Mouse (Mus musculus) lung, embryonic 14.5 days (tissue): ENCODE measurements at regions not wholly inside any gene's neighbourhood (a gene's known extent, or its start where the extent isn't known, plus 50 kb on each side); places are given as distances from the start of the nearest gene placed in this dataset.

ENCODE experiments used
- ATAC-seq: fragments of 200-750 bp; cut with Nextera tagmentation; 2 replicates; pipeline ENCODE4 v1.8.0; 2017; ENCODE audit warnings: mild to moderate bottlenecking, moderate TSS enrichment, moderate library complexity; ENCODE audit not compliant: insufficient read depth
- DNase-seq: peaks from one replicate; pipeline ENCODE4 v3.0.0-alpha.2; 2015
- H3K27ac ChIP-seq: fragments of 300-500 bp; sonication (generic); 2 replicates; pipeline ENCODE4 v1.5.1; 2014; ENCODE audit warnings: low read depth, mild to moderate bottlenecking, moderate library complexity
- H3K27me3 ChIP-seq: fragments of 300-500 bp; sonication (generic); 2 replicates; pipeline ENCODE4 v1.6.1; 2014; ENCODE audit warnings: low read length, control low read depth; ENCODE audit not compliant: insufficient read depth
- H3K36me3 ChIP-seq: fragments of 300-500 bp; sonication (generic); 2 replicates; pipeline ENCODE4 v1.6.1; 2014; ENCODE audit warnings: control low read depth; ENCODE audit not compliant: insufficient read depth
- H3K4me1 ChIP-seq: fragments of 300-500 bp; sonication (generic); 2 replicates; pipeline ENCODE4 v1.6.1; 2014; ENCODE audit warnings: antibody characterized with exemption, control low read depth; ENCODE audit not compliant: insufficient read depth
- H3K4me2 ChIP-seq: fragments of 300-500 bp; sonication (generic); 2 replicates; pipeline ENCODE4 v1.6.1; 2014; ENCODE audit warnings: mild to moderate bottlenecking
- H3K4me3 ChIP-seq: fragments of 300-500 bp; sonication (generic); 2 replicates; pipeline ENCODE4 v1.5.1; 2014; ENCODE audit warnings: low read depth, low read length
- H3K9ac ChIP-seq: fragments of 300-500 bp; sonication (generic); 2 replicates; pipeline ENCODE4 v1.6.1; 2014
- H3K9me3 ChIP-seq: fragments of 300-500 bp; sonication (generic); 2 replicates; pipeline ENCODE4 v1.6.1; 2016; ENCODE audit warnings: low read depth, low read length, control low read depth
- CTCF ChIP-seq: IDR thresholded peaks from 2 replicates; pipeline ENCODE4 v1.5.1; 2016; ENCODE audit warnings: antibody characterized with exemption, low read depth
- WGBS: fragments of 180-500 bp; shearing (Covaris S2); extraction: QIAGEN DNeasy Blood & Tissue Kit; methylation state at CpG from one replicate; pipeline ENCODE4 v1.1.7; 2014; 5-methylcytosine and 5-hydroxymethylcytosine counted together

GRCm38 (mm10) chr2:9401461-9401860, 479.6 kb upstream of the 4930412O13Rik start:
- H3K4me2 ChIP-seq = no peak overlapping the region
- no peaks in the 10 kb centered on the region for H3K36me3 ChIP-seq
- no peak for DNase-seq
- H3K27me3 ChIP-seq = no peaks in the 10 kb centered on the region
- no peaks in the 10 kb centered on the region for H3K4me1 ChIP-seq
- 59% methylated on average over 7 of the region's 7 CpGs for WGBS
- no peaks in the 10 kb centered on the region for H3K9me3 ChIP-seq
- H3K27ac ChIP-seq = no peak overlapping the region
- H3K9ac ChIP-seq = no peak overlapping the region
- TF ChIP-seq CTCF = no peak
- H3K4me3 ChIP-seq = no peak overlapping the region
- ATAC-seq = no peak

- Histone ChIP-seq H3K9ac (no peak overlapping the region), H3K27me3 (no peaks in the 10 kb centered on the region), H3K4me2 (no peak overlapping the region), H3K27ac (no peak overlapping the region), H3K4me1 (no peaks in the 10 kb centered on the region), H3K9me3 (no peaks in the 10 kb centered on the region), H3K4me3 (no peak overlapping the region), H3K36me3 (no peaks in the 10 kb centered on the region)
- DNase-seq (no peak), ATAC-seq (no peak)
- TF ChIP-seq CTCF = no peak
- WGBS = 75% methylated on average over 2 of the region's 2 CpGs
Observed at GRCm38 (mm10) chr2:9402281-9402680, 478.8 kb upstream of the 4930412O13Rik start.

GRCm38 (mm10) chr2:9409075-9409474, 472.0 kb upstream of the 4930412O13Rik start:
- 43% methylated on average over 7 of the region's 7 CpGs for WGBS

GRCm38 (mm10) chr2:9422686-9423085, 458.4 kb upstream of the 4930412O13Rik start:
- no peaks in the 10 kb centered on the region for H3K9me3 ChIP-seq
- no peak overlapping the region for H3K27ac ChIP-seq
- DNase-seq (no peak), ATAC-seq (no peak)
- H3K4me2 ChIP-seq = no peak overlapping the region
- no peaks in the 10 kb centered on the region for H3K36me3 ChIP-seq
- no peak overlapping the region for H3K4me3 ChIP-seq
- WGBS = 81% methylated on average over 8 of the region's 8 CpGs
- H3K9ac ChIP-seq = no peak overlapping the region
- no peaks in the 10 kb centered on the region for H3K4me1 ChIP-seq
- H3K27me3 ChIP-seq = no peaks in the 10 kb centered on the region
- TF ChIP-seq CTCF = no peak

More at GRCm38 (mm10) chr2:9409075-9409474, 472.0 kb upstream of the 4930412O13Rik start:
- Histone ChIP-seq H3K27ac (no peak overlapping the region), H3K36me3 (no peaks in the 10 kb centered on the region), H3K4me2 (no peak overlapping the region), H3K4me1 (no peaks in the 10 kb centered on the region), H3K4me3 (no peak overlapping the region), H3K9me3 (no peaks in the 10 kb centered on the region), H3K9ac (no peak overlapping the region), H3K27me3 (no peaks in the 10 kb centered on the region)
- no peak for TF ChIP-seq CTCF
- ATAC-seq (no peak), DNase-seq (no peak)

GRCm38 (mm10) chr2:9423534-9423933, 457.5 kb upstream of the 4930412O13Rik start:
- Histone ChIP-seq H3K27me3 (no peaks in the 10 kb centered on the region), H3K27ac (no peak overlapping the region), H3K4me3 (no peak overlapping the region), H3K9me3 (no peaks in the 10 kb centered on the region), H3K9ac (no peak overlapping the region), H3K4me1 (no peaks in the 10 kb centered on the region), H3K36me3 (no peaks in the 10 kb centered on the region), H3K4me2 (no peak overlapping the region)
- no peak for DNase-seq
- no peak for ATAC-seq
- WGBS = 42% methylated on average over 7 of the region's 7 CpGs
- TF ChIP-seq CTCF = no peak

- no peaks in the 10 kb centered on the region for H3K27me3 ChIP-seq
- no peaks in the 10 kb centered on the region for H3K4me1 ChIP-seq
- H3K9ac ChIP-seq = no peak overlapping the region
- ATAC-seq (no peak), DNase-seq (peak; percentile 53)
- TF ChIP-seq CTCF = no peak
- no peaks in the 10 kb centered on the region for H3K36me3 ChIP-seq
- no peak overlapping the region for H3K4me3 ChIP-seq
- no peak overlapping the region for H3K4me2 ChIP-seq
- H3K27ac ChIP-seq = no peak overlapping the region
- H3K9me3 ChIP-seq = no peaks in the 10 kb centered on the region
- WGBS = 19% methylated on average over 17 of the region's 17 CpGs
Observed at GRCm38 (mm10) chr2:9433110-9433940, 447.7 kb upstream of the 4930412O13Rik start.

GRCm38 (mm10) chr2:9435155-9435872, 445.7 kb upstream of the 4930412O13Rik start:
- H3K27ac ChIP-seq = no peak overlapping the region
- 39% methylated on average over 9 of the region's 9 CpGs for WGBS
- H3K4me3 ChIP-seq = no peak overlapping the region
- no peaks in the 10 kb centered on the region for H3K9me3 ChIP-seq
- no peak for TF ChIP-seq CTCF
- peak; percentile 49 for ATAC-seq
- no peaks in the 10 kb centered on the region for H3K36me3 ChIP-seq
- peak; percentile 56 for DNase-seq
- H3K27me3 ChIP-seq = no peaks in the 10 kb centered on the region
- H3K4me2 ChIP-seq = no peak overlapping the region
- no peaks in the 10 kb centered on the region for H3K4me1 ChIP-seq
- no peak overlapping the region for H3K9ac ChIP-seq
